Mouse (Mus musculus) testis, postnatal 14 days (tissue): ENCODE measurements around the gene Casp7.
"Not testable (repeated sequence)": the region's sequence is repeated elsewhere in the genome, so short reads cannot be mapped to it uniquely, and the experiment has no call there.

Experiments used
- DNase-seq: peaks from one replicate; pipeline ENCODE4 v3.0.0; 2021; ENCODE audit warnings: low spot score

Gene Casp7

GRCm38 (mm10) chr19:56385546-56385945 lies 11.4 kb upstream of the Casp7 start:
- DNase-seq = no peak

GRCm38 (mm10) chr19:56386095-56386494 lies 10.8 kb upstream of the Casp7 start:
- DNase-seq = no peak

DNA sequence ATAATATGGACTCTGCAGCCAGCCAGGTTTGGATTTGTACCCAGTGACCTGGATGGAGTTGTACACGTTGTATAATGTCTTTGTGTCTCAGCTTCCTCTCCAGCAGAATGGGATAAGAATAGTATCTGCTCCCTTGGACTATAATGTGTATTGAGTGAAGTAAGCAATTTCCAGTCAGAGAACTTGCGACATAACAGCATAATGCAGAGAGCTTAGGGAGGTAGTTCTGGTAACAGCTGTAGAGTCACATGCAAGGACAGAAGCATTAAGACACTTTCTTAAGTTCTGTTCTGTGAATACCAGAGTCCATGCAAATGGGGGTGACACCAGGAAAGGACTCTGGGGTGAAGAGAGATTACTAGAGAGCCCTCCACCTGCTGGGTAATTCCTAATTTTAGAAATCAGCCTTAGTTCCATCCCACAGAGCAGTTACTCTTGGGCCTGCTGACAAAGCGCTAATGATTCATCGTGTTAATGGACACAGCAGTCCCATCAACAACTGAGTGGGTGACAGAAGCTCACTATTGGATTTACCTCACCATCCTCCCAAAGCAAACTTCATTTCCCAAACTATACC lies 9.1 kb upstream of the Casp7 start:
- DNase-seq = no peak

DNA sequence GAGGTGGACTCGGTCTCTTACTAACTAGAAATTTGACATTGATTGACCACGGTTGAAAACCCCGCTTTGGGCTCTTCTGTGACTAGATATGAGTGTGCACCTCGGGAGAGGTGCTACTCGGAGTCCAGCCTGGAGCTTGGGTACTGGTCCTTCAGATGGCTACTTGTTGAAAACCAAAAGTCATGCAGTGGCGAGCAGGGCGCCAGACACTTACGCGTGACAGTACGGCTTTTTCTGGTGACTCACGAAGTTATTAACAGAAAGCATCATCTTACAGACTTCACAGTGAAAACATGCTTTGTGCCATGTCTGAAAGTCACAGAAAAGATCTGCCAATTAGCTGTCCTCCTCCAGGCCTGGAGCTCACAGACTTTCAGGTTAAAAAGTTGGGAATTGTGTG lies 7.8 kb upstream of the Casp7 start:
- DNase-seq = no peak

GRCm38 (mm10) chr19:56389879-56390278 lies 7.0 kb upstream of the Casp7 start, which contains the start of gene Nrap:
TSS of gene Nrap (minus strand) at chr19:56390037.
- no peak for DNase-seq

- DNase-seq = no peak
Observed at GRCm38 (mm10) chr19:56391307-56392046, 5.5 kb upstream of the Casp7 start.

- no peak for DNase-seq
Observed at GRCm38 (mm10) chr19:56393311-56393866, 3.5 kb upstream of the Casp7 start.

DNA sequence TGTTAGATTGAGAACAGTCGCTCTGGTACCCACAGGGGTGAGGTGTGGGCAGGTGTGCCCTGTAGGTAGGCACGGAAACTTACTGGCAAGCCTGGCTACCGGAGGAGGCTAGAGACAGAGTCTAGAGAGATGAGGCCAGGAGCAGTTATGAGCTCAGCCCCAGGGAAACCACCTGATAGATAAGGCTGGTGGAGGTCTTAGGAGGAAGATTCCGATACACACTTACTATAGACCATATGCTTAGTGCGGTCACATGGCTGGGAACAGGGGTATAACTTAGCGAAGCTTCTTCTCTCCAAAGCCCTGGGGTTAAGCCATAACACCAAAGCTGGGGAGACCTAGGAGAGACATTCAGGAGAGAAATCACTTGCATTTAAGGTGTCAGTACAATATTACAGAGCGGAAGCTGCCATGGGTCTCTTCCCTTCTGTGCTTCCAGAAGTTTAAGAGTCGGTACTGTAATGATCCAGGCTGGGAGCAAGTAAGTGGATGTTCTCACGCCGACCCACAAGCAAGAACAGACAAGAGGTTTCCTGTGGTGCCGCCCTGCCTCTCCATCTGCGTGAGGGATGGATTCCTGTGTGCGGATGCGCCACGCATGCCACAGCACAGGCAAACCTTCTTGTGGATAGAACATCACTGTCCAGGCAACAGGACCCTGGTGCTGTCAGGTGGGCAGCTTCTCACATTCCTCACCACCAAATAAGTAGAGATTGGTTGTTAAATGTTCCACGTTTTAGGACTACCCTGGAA lies 1.6 kb upstream of the Casp7 start:
- DNase-seq = no peak

- DNase-seq = no peak
Observed at GRCm38 (mm10) chr19:56396227-56396626, 702 bp upstream of the Casp7 start.

- no peak for DNase-seq
Observed at GRCm38 (mm10) chr19:56397663-56398527, 966 bp downstream of the Casp7 start.

DNA sequence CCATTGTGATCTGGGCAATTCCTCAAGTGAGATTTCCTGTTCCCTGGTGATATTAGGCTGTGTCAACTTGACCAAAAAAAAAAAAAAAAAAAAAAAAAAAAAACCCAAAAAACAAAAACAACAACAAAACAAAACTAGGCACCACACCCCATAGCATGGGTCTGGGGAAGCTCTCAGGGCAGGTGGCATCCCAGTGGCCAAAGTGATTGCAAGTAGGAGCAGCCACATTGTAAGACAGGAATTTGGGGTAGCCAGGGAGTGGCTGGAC lies 1.5 kb downstream of the Casp7 start:
- DNase-seq = no peak

DNA sequence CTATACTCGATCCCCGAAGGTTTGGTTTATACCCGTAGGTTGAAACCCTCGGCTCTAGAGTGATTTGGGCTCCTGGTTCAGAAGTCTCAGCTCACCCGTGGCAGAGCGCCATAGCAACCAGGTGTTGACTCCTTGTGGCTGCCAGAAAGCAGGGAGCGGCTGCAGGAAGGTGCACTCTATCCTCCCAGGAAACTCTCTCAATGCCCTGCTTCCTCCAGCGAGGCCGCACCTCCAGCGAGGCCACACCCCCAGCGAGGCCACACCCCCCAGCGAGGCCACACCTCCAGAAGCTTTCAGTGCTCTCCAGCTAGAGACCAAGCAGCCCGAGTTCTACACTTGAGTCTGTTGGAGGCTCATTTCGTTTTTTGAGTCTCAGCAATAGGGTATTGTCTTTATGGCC lies 3.3 kb downstream of the Casp7 start:
- DNase-seq = peak; percentile 78

DNA sequence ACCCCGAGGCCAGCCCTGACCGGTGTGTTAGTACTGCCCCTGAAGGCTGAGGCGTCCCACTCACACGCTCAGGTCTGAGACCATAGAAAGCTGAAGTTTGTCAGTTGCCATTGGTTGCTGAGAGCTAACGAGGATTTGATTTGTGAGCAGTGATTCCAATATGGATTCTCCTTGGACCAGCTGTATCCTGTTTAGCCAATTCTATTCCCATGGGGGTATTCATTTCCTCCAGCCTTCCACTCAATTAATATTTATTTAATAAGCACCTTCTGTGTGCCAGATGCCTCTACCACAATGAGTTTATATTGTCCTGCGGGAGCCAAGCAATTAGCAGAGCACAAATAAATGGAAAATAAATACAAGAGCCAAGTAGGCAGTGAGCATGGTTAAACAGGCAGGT lies 4.9 kb downstream of the Casp7 start:
- no peak for DNase-seq

DNA sequence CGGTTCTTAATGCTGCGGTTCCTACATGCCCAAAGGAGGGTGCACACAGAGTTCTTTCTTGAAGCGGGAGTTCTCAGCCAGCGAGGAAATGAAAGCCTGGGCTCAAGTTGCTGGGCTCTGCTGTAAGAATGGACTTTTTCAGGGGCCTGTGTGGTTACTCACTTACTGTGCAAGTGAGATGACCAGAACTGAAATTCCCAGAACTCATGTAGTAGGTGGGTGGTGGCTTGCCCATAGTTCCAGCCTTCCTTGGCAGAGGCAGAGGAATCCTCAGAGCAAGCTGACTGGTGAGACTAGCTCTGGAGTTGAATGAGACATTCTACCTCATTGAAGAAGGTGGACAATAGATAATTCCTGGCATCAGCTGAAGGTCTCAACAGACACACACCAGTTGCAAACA lies 8.9 kb downstream of the Casp7 start:
- no peak for DNase-seq

DNA sequence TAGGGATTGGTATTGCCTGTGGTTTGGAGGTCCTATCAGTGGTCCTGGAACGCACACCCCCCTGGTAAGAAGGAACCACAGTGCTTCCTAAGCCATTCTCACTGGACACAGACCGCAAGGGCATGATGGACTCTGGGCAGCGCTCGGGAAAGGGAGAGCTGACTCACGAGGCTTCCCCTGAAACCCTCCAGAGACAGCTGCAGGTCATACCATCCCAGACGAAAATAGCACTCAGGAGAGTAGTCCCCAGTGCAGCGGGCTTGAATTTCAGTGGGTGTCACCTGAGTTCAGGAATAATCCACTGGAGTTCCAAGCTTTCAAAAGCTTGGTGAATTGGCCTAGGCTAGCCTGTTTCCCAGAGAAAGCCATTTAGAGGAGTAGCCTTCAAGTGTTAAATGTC lies 9.7 kb downstream of the Casp7 start:
- no peak for DNase-seq

DNA sequence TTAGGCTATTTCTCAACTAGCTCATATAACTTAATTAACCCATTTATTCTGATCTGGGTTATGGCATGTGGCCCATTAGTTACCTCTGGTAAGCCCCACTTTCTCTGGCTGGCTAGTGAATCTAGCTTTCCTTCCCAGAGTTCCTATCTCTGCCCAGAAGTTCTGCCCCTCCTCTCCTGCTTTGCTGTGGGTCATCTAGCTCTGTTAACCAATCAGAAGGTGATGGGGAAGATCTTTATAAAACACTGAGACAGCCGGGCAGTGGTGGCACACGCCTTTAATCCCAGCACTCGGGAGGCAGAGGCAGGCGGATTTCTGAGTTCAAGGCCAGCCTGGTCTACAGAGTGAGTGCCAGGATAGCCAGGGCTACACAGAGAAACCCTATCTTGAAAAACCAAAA lies 13.0 kb downstream of the Casp7 start:
- not testable (repeated sequence) for DNase-seq

GRCm38 (mm10) chr19:56418404-56418803 lies 21.5 kb downstream of the Casp7 start:
- no peak for DNase-seq

- DNase-seq = no peak
Observed at GRCm38 (mm10) chr19:56419452-56419851, 22.5 kb downstream of the Casp7 start.

- no peak for DNase-seq
Observed at GRCm38 (mm10) chr19:56420345-56420744, 23.4 kb downstream of the Casp7 start.

DNA sequence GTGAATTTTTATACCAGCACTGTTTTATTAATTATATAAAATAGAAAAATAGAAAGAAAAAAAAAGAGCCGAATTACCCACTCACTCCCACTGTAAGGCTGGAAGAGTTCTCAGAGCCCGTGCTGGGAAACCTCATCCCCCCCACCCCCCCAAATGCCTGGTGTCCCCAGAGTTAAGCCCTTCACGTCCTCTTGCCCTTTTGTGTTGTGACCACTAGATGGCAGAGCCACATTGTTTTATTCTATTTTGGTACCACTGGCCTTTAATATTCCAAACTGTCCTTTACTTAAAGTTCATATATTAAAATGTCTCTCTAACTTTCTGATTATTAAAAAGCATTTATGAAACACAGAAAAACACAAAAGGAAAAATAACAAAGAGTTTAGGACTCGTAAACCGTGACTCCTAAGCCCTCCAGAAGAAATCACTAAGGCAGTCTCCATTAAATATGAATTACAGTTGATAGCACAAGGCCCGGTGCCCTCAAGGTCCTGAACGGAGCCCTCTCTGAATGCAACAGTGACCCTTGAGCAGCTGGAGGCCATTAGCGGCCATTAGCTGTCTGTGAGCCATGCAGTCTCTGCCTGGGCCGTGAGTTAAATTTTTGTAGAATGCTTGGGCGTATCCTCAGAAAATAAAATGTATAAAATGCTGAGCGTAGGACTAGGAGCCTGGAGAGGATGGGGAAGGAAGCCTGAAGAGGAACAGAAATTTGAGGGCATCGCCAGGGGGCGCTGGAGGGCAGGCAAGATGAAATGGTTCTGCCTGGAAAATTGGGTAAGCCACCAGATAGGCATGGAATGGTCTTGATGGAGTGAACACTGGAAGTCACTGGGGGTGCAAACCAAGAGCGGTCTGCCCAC lies 25.8 kb downstream of the Casp7 start:
- peak; percentile 42 for DNase-seq

DNA sequence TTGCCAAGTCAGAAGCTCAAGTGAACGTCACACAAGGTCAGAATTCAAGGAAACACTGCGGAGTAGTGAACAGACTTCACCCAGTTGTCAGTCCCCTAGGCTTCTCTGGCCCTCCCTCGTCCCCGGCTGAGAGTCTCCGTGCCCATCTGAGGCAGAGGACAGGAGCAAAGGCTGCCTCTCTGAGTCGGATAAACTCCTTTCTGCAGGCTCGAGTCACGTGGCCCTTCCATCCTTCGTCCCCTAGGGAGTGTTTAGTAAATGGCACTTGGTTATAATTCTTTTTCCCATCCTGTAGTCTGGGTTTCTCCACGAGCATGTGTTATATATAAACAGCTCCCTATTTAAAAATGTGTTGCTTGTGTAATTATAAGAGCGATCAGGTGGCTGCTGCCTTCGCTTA lies 26.4 kb downstream of the Casp7 start:
- no peak for DNase-seq
